Mouse (Mus musculus): ENCODE measurements around the gene Ube2k. TPM values are rescaled to one million over a fixed set of nuclear protein-coding genes. Genes with fewer than 3 reads are reported as not detected.

The Ube2k gene
- total and polyA plus RNA-seq, 3 experiments: 51.4 to 293 (median 56.7) TPM

DNA sequence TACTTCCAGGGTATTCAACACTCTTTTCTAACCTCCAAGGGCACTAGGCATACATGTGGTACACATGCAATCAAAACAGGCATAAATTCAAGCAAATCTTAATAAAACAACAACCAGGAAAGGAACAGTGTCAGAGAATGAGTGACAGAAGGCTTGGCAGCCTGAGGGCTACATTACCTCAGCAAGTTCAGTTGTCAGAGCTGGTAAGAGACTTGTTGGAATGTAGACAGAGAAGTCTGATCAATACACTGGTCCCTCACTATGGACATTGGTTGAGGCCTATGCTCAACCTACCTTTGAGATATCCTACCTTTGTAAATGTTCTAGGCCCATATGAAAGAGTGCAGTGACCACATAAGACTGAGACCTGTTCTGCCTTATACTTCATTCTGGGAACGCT, 69.8 kb downstream of the Ube2k start:
- Histone ChIP-seq H3K36me3 (replicated peaks in 1 of 2; ENCODE audit: control insufficient read depth in 1 of 2, insufficient read depth in 1 of 2, low read length in 1 of 2) (peaks cover 30 to 57% of the 10 kb centered on the region in 2 experiments), H3K79me2 (replicated peaks; ENCODE audit: control insufficient read depth, extremely low read depth, insufficient read depth, poor library complexity, severe bottlenecking) (peaks cover 10% of the 10 kb centered on the region), H3K4me3 (replicated peaks in 1 of 3; ENCODE audit: low read depth in 2 of 3, low read length in 2 of 3, poor library complexity in 1 of 3) (no peak overlapping the region), H3K27ac (ENCODE audit: insufficient read depth, low read depth) (no peak overlapping the region), H3K9ac (ENCODE audit: insufficient read depth, low read depth) (no peak overlapping the region), H3K4me2 (ENCODE audit: insufficient read depth, low read depth, poor library complexity, severe bottlenecking) (no peak overlapping the region), H3K4me1 (ENCODE audit: control insufficient read depth in 1 of 2, insufficient read depth in 2 of 2) (no peaks in the 10 kb centered on the region), H3K9me3 (replicated peaks; ENCODE audit: low read length) (no peaks in the 10 kb centered on the region), H3K27me3 (replicated peaks) (no peaks in the 10 kb centered on the region)
- DNase-seq (ENCODE audit: extremely low read depth): no peak
- TF ChIP-seq TBP (conservative IDR thresholded peaks at IDR 0.05; ENCODE audit: low read depth, low read length) (no peak), CHD2 (IDR thresholded peaks at IDR 0.05; ENCODE audit: low read length) (no peak), UBTF (IDR thresholded peaks at IDR 0.05; ENCODE audit: low read depth, low read length) (no peak), HCFC1 (IDR thresholded peaks at IDR 0.05; ENCODE audit: low read depth, low read length) (no peak), ZNF384 (IDR thresholded peaks at IDR 0.05; ENCODE audit: low read depth, low read length) (no peak), MAZ (IDR thresholded peaks at IDR 0.05; ENCODE audit: low read depth, low read length) (no peak), KAT2A (IDR thresholded peaks at IDR 0.05; ENCODE audit: insufficient replicate concordance, low read length) (no peak), PAX5 (IDR thresholded peaks at IDR 0.05; ENCODE audit: low read length) (no peak), ETS1 (conservative IDR thresholded peaks at IDR 0.05; ENCODE audit: low read depth, low read length) (no peak), EP300 (IDR thresholded peaks at IDR 0.05; ENCODE audit: low read length) (no peak), CHD1 (IDR thresholded peaks at IDR 0.05; ENCODE audit: low read depth, low read length) (no peak)
- in situ Hi-C loops (cut with MboI; ENCODE audit: low pct_ligation_motif_present, low pct_unique_long_range_greater_than_20kb, low sequenced_read_pairs): no loop called here
- dilution Hi-C loops (cut with MboI; ENCODE audit: extremely low pct_ligation_motif_present, extremely low pct_unique_long_range_greater_than_20kb, low sequenced_read_pairs): no loop called here

- Histone ChIP-seq H3K4me1 (ENCODE audit: control insufficient read depth in 1 of 2, insufficient read depth in 2 of 2) (no peaks in the 10 kb centered on the region), H3K27me3 (replicated peaks) (no peaks in the 10 kb centered on the region), H3K4me3 (replicated peaks in 1 of 3; ENCODE audit: low read depth in 2 of 3, low read length in 2 of 3, poor library complexity in 1 of 3) (no peak overlapping the region), H3K36me3 (replicated peaks in 1 of 2; ENCODE audit: control insufficient read depth in 1 of 2, insufficient read depth in 1 of 2, low read length in 1 of 2) (peaks cover 25 to 74% of the 10 kb centered on the region in 2 experiments), H3K4me2 (ENCODE audit: insufficient read depth, low read depth, poor library complexity, severe bottlenecking) (no peak overlapping the region), H3K9me3 (replicated peaks; ENCODE audit: low read length) (no peaks in the 10 kb centered on the region), H3K79me2 (replicated peaks; ENCODE audit: control insufficient read depth, extremely low read depth, insufficient read depth, poor library complexity, severe bottlenecking) (peaks cover 23% of the 10 kb centered on the region), H3K27ac (ENCODE audit: insufficient read depth, low read depth) (no peak overlapping the region), H3K9ac (ENCODE audit: insufficient read depth, low read depth) (no peak overlapping the region)
- in situ Hi-C loops (cut with MboI; ENCODE audit: low pct_ligation_motif_present, low pct_unique_long_range_greater_than_20kb, low sequenced_read_pairs): no loop called here
- no peak for DNase-seq (ENCODE audit: extremely low read depth)
- dilution Hi-C loops (cut with MboI; ENCODE audit: extremely low pct_ligation_motif_present, extremely low pct_unique_long_range_greater_than_20kb, low sequenced_read_pairs): no loop called here
- TF ChIP-seq SIN3A (IDR thresholded peaks at IDR 0.05; ENCODE audit: low read length): no peak
- no peak for TF ChIP-seq MXI1 (IDR thresholded peaks at IDR 0.05; ENCODE audit: low read depth, low read length)
- no peak for TF ChIP-seq JUND (conservative IDR thresholded peaks at IDR 0.05; ENCODE audit: low read depth, low read length)
- TF ChIP-seq ELF1 (IDR thresholded peaks at IDR 0.05; ENCODE audit: low read depth, low read length): no peak
- TF ChIP-seq PAX5 (IDR thresholded peaks at IDR 0.05; ENCODE audit: low read length): no peak
- TF ChIP-seq JUN (IDR thresholded peaks at IDR 0.05; ENCODE audit: insufficient read depth, low read depth, low read length): no peak
- TF ChIP-seq CTCF (conservative IDR thresholded peaks at IDR 0.05 in 1 of 2, IDR thresholded peaks at IDR 0.05 in 1 of 2; ENCODE audit: low read depth in 2 of 2, low read length in 2 of 2): no peak
- no peak for TF ChIP-seq HCFC1 (IDR thresholded peaks at IDR 0.05; ENCODE audit: low read depth, low read length)
- no peak for TF ChIP-seq ETS1 (conservative IDR thresholded peaks at IDR 0.05; ENCODE audit: low read depth, low read length)
- TF ChIP-seq ZNF384 (IDR thresholded peaks at IDR 0.05; ENCODE audit: low read depth, low read length): no peak
- no peak for TF ChIP-seq BHLHE40 (IDR thresholded peaks at IDR 0.05; ENCODE audit: low read depth, low read length)
- no peak for TF ChIP-seq MAFK (IDR thresholded peaks at IDR 0.05; ENCODE audit: insufficient replicate concordance, low read length)
- TF ChIP-seq NRF1 (IDR thresholded peaks at IDR 0.05; ENCODE audit: low read depth, low read length): no peak
- no peak for TF ChIP-seq UBTF (IDR thresholded peaks at IDR 0.05; ENCODE audit: low read depth, low read length)
- TF ChIP-seq CHD2 (IDR thresholded peaks at IDR 0.05; ENCODE audit: low read length): no peak
- TF ChIP-seq IRF4 (IDR thresholded peaks at IDR 0.05; ENCODE audit: low read depth, low read length): no peak
- TF ChIP-seq GABPA (IDR thresholded peaks at IDR 0.05; ENCODE audit: insufficient replicate concordance, low read depth, low read length): no peak
- no peak for TF ChIP-seq E2F4 (IDR thresholded peaks at IDR 0.05; ENCODE audit: insufficient replicate concordance, low read depth, low read length)
- TF ChIP-seq ZMIZ1 (IDR thresholded peaks at IDR 0.05; ENCODE audit: low read depth, low read length): no peak
- no peak for TF ChIP-seq EP300 (IDR thresholded peaks at IDR 0.05; ENCODE audit: low read length)
Measured at GRCm38 (mm10) chr5:65609769-65610168, 72.7 kb downstream of the Ube2k start.
